Mouse (Mus musculus) kidney, adult 2 months (tissue): ENCODE results near the gene 9630041A04Rik.

Source experiments
- CTCF ChIP-seq: fragments of 200-500 bp; conservative IDR thresholded peaks from 2 replicates; pipeline ENCODE4 v1.5.1; 2011; ENCODE audit warnings: low read depth, mild to moderate bottlenecking, control low read depth, low read length, moderate library complexity, mixed read lengths; ENCODE audit not compliant: insufficient read depth, insufficient read length
- POLR2A ChIP-seq: fragments of 200-500 bp; IDR thresholded peaks from one replicate; pipeline ENCODE4 v1.6.1; 2011; ENCODE audit warnings: low read depth, low read length, control low read depth

DNA sequence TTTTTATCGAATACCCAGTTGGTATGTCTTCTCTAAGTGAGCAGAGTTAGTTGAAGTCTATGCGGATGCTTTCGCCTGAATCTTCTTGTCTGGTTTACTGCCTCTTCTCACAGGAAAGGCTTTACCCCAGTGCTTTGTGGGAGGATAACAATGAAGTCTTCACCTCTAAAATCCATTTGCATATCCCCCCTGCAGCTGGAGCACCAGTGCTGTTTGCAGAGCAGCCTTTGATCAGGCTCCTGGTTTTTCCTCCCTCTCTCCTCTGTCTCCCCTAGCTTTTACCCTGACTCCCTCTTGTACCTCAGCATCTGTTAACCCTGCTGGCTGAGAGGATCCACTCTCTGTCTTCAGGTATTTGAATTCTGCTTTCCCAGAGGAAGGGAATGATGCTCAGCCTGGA lies 88.5 kb downstream of the 9630041A04Rik start:
- TF ChIP-seq CTCF, result no peak
- TF ChIP-seq POLR2A, result no peak
